In genomic region chr1:51821701-51822495, GRCm38 (mm10) we compare ENCODE assay signal across 14 mouse cellular contexts.
DNase-seq lines count a peak whose midpoint lies in the region; ATAC-seq and TF ChIP-seq lines count a peak whose summit lies in the region.
"Had no signal": no experiment of that assay in that cellular context is flagged by ENCODE, and none has a peak within 500 bp of the region (broad histone marks: within the 10 kb centered on the region; RNA-seq: fewer than 3 reads in every experiment).

No protein-coding gene starts in this region.

- H3K4me2 ChIP-seq in heart, postnatal 0 days (ENCODE audit: low read depth, low read length), result no peak overlapping the region
- H3K4me2 ChIP-seq in midbrain, postnatal 0 days (ENCODE audit: low read depth, low read length, poor library complexity, severe bottlenecking), result no peak overlapping the region
- no peak overlapping the region for H3K4me2 ChIP-seq in midbrain, embryonic 13.5 days (replicated peaks)
- peak overlapping the region; percentile 18; the same call in 1 of the 2 replicates for H3K4me2 ChIP-seq in kidney, postnatal 0 days (ENCODE audit: low read length)
- no peak overlapping the region for H3K4me2 ChIP-seq in forebrain, embryonic 13.5 days
- H3K4me2 ChIP-seq: midbrain, embryonic 12.5 days had no signal

- no peaks in the 10 kb centered on the region for H3K9me3 ChIP-seq in heart, postnatal 0 days (replicated peaks; ENCODE audit: control insufficient read depth, low read length)
- H3K9me3 ChIP-seq in midbrain, postnatal 0 days (ENCODE audit: low read length), result no peaks in the 10 kb centered on the region
- H3K9me3 ChIP-seq in midbrain, embryonic 13.5 days, result no peaks in the 10 kb centered on the region
- H3K9me3 ChIP-seq in kidney, postnatal 0 days (replicated peaks; ENCODE audit: low read length), result no peaks in the 10 kb centered on the region
- no peaks in the 10 kb centered on the region for H3K9me3 ChIP-seq in forebrain, embryonic 13.5 days (replicated peaks)
- H3K9me3 ChIP-seq: midbrain, embryonic 12.5 days had no signal

- 75% methylated on average over 13 of the region's 13 CpGs for WGBS in heart, postnatal 0 days
- WGBS in midbrain, postnatal 0 days, result 84% methylated on average over 13 of the region's 13 CpGs
- 93% methylated on average over 13 of the region's 13 CpGs for WGBS in midbrain, embryonic 13.5 days
- 50% methylated on average over 13 of the region's 13 CpGs for WGBS in kidney, postnatal 0 days
- 86% methylated on average over 13 of the region's 13 CpGs for WGBS in forebrain, embryonic 13.5 days

- H3K36me3 ChIP-seq in heart, postnatal 0 days (replicated peaks; ENCODE audit: control insufficient read depth, insufficient read depth, low read length), result no peaks in the 10 kb centered on the region
- H3K36me3 ChIP-seq in midbrain, postnatal 0 days (ENCODE audit: insufficient read depth, low read length), result no peaks in the 10 kb centered on the region
- H3K36me3 ChIP-seq in midbrain, embryonic 13.5 days, result no peaks in the 10 kb centered on the region
- H3K36me3 ChIP-seq in kidney, postnatal 0 days (ENCODE audit: insufficient read depth, low read length), result no peaks in the 10 kb centered on the region; the same call in 1 of the 2 replicates
- H3K36me3 ChIP-seq in forebrain, embryonic 13.5 days (ENCODE audit: poor library complexity, severe bottlenecking), result peaks cover 16% of the 10 kb centered on the region; the same call in 1 of the 2 replicates
- H3K36me3 ChIP-seq: midbrain, embryonic 12.5 days had no signal

- no peak overlapping the region for H3K9ac ChIP-seq in heart, postnatal 0 days (replicated peaks; ENCODE audit: low read depth, low read length)
- no peak overlapping the region for H3K9ac ChIP-seq in midbrain, postnatal 0 days (replicated peaks; ENCODE audit: low read length, poor library complexity, severe bottlenecking)
- no peak overlapping the region for H3K9ac ChIP-seq in midbrain, embryonic 13.5 days (replicated peaks)
- H3K9ac ChIP-seq in kidney, postnatal 0 days (ENCODE audit: low read depth, low read length), result no peak overlapping the region
- no peak overlapping the region for H3K9ac ChIP-seq in forebrain, embryonic 13.5 days
- H3K9ac ChIP-seq: midbrain, embryonic 12.5 days had no signal

- peak overlapping the region; percentile 43; the same call in 1 of the 2 replicates for H3K27ac ChIP-seq in heart, postnatal 0 days (ENCODE audit: low read depth)
- 0 out of 2 replicates have a peak overlapping the region, but pooled peaks have one; percentile 2 for H3K27ac ChIP-seq in midbrain, postnatal 0 days (ENCODE audit: low read depth, low read length)
- H3K27ac ChIP-seq in midbrain, embryonic 13.5 days, result no peak overlapping the region
- peak overlapping the region; percentile 66 for H3K27ac ChIP-seq in kidney, postnatal 0 days
- no peak overlapping the region for H3K27ac ChIP-seq in forebrain, embryonic 13.5 days
- H3K27ac ChIP-seq: midbrain, embryonic 12.5 days had no signal

- no peak for DNase-seq in heart, postnatal 0 days (ENCODE audit: low spot score)
- DNase-seq in heart, postnatal 14 days, result no peak
- DNase-seq in midbrain, postnatal 0 days (ENCODE audit: low spot score), result no peak
- DNase-seq in kidney, postnatal 0 days (ENCODE audit: low spot score), result peak; percentile 76
- DNase-seq in spleen, postnatal 10 days (ENCODE audit: low spot score in 2 of 2), result no peak
- DNase-seq in retina, embryonic 14.5 days (ENCODE audit: low spot score), result no peak
- DNase-seq: adrenal gland, postnatal 25 days; cerebellum, adult 9-11 months; left cerebral cortex, postnatal 4 days; thymus, postnatal 36 days had no signal

- intact Hi-C loops in heart, postnatal 14 days (cut with DNase I), result no loop called here

- H3K4me3 ChIP-seq in heart, postnatal 0 days (ENCODE audit: low read depth, low read length), result no peak overlapping the region
- no peak overlapping the region for H3K4me3 ChIP-seq in midbrain, postnatal 0 days (ENCODE audit: low read depth, low read length)
- no peak overlapping the region for H3K4me3 ChIP-seq in midbrain, embryonic 13.5 days (replicated peaks)
- no peak overlapping the region for H3K4me3 ChIP-seq in kidney, postnatal 0 days (replicated peaks; ENCODE audit: low read depth, low read length)
- H3K4me3 ChIP-seq in forebrain, embryonic 13.5 days, result no peak overlapping the region
- H3K4me3 ChIP-seq: erythroblast, embryonic 14.5 days; midbrain, embryonic 12.5 days had no signal

- H3K4me1 ChIP-seq in heart, postnatal 0 days (ENCODE audit: control insufficient read depth, insufficient read depth), result 0 out of 2 replicates have a peak, but pooled peaks cover 3% of the 10 kb centered on the region
- no peaks in the 10 kb centered on the region for H3K4me1 ChIP-seq in midbrain, postnatal 0 days (ENCODE audit: insufficient read depth, low read length)
- 0 out of 2 replicates have a peak, but pooled peaks cover 8% of the 10 kb centered on the region for H3K4me1 ChIP-seq in midbrain, embryonic 13.5 days (replicated peaks)
- no peaks in the 10 kb centered on the region for H3K4me1 ChIP-seq in kidney, postnatal 0 days (replicated peaks; ENCODE audit: insufficient read depth, low read length)
- peaks cover 10% of the 10 kb centered on the region for H3K4me1 ChIP-seq in forebrain, embryonic 13.5 days

- TF ChIP-seq EP300 in heart, postnatal 0 days (IDR thresholded peaks at IDR 0.05; ENCODE audit: low read depth), result no peak

- ATAC-seq in heart, postnatal 0 days (ENCODE audit: insufficient read depth, low read depth), result no peak
- no peak for ATAC-seq in midbrain, postnatal 0 days (ENCODE audit: low FRiP score)
- no peak for ATAC-seq in midbrain, embryonic 13.5 days
- ATAC-seq in kidney, postnatal 0 days (replicated peaks; ENCODE audit: low FRiP score, low read depth), result no peak
- no peak for ATAC-seq in forebrain, embryonic 13.5 days

- no peak for TF ChIP-seq CTCF in heart, postnatal 0 days (IDR thresholded peaks at IDR 0.05; ENCODE audit: low read depth)
- TF ChIP-seq CTCF in midbrain, postnatal 0 days (IDR thresholded peaks at IDR 0.05), result no peak
- no peak for TF ChIP-seq CTCF in kidney, postnatal 0 days (IDR thresholded peaks at IDR 0.05; ENCODE audit: low read depth)

- no peaks in the 10 kb centered on the region for H3K27me3 ChIP-seq in heart, postnatal 0 days (ENCODE audit: control insufficient read depth, insufficient read depth, low read length)
- no peaks in the 10 kb centered on the region for H3K27me3 ChIP-seq in midbrain, postnatal 0 days (ENCODE audit: insufficient read depth, low read length)
- H3K27me3 ChIP-seq in midbrain, embryonic 13.5 days, result no peaks in the 10 kb centered on the region
- H3K27me3 ChIP-seq in kidney, postnatal 0 days (ENCODE audit: insufficient read depth, low read length), result no peaks in the 10 kb centered on the region
- H3K27me3 ChIP-seq in forebrain, embryonic 13.5 days, result no peaks in the 10 kb centered on the region
- H3K27me3 ChIP-seq: midbrain, embryonic 12.5 days had no signal

Comparison
In these comparisons a context has a peak if more than half of its experiments do, and no peak if none do; other contexts are left out.
1. H3K27ac ChIP-seq: peak in heart, postnatal 0 days (single experiment), midbrain, postnatal 0 days (single experiment) and kidney, postnatal 0 days (single experiment); none in midbrain, embryonic 13.5 days (single experiment) and forebrain, embryonic 13.5 days (single experiment).